Mouse (Mus musculus) heart, embryonic 14.5 days (tissue): ENCODE measurements around the gene Olfr807. TPM values are rescaled to one million over a fixed set of nuclear protein-coding genes. Genes with fewer than 3 reads are reported as not detected.

Experiments
- microRNA-seq: library from miRNA; unstranded; fragments of <30 nt; microRNA quantifications from one replicate; pipeline ENCODE4, GENCODE M21; 2016
- polyA plus RNA-seq: library from polyadenylated mRNA; unstranded; fragments of >200 nt; fragmentation: Nextera tagmentation; extraction: Ambion mirVana; gene quantifications from 2 replicates; pipeline ENCODE4 v1.2.1, GENCODE M21; 2014

Olfr807 gene
- polyA plus RNA-seq, 1 experiment from 2014 or later = not detected

Small RNA genes lying within 50 kb of the gene (microRNA-seq; reads per million reads assigned to microRNA genes)
- not detected for gene Gm24485

Other genes with a start within 250 kb of the Olfr807 start
- gene Olfr791, start 236.0 kb downstream of the Olfr807 start, polyA plus RNA-seq = not detected in 2 replicates
- gene Olfr792, start 218.6 kb downstream of the Olfr807 start, polyA plus RNA-seq = not detected in 2 replicates
- not detected in 2 replicates for gene Olfr794, start 190.1 kb downstream of the Olfr807 start, polyA plus RNA-seq
- gene Olfr796, start 145.2 kb downstream of the Olfr807 start, polyA plus RNA-seq = not detected in 2 replicates
- gene Olfr798, start 129.9 kb downstream of the Olfr807 start, polyA plus RNA-seq = not detected in 2 replicates
- gene Olfr799, start 120.3 kb downstream of the Olfr807 start, polyA plus RNA-seq = not detected in 2 replicates
- not detected in 2 replicates for gene Olfr800, start 100.1 kb downstream of the Olfr807 start, polyA plus RNA-seq
- not detected in 2 replicates for gene Olfr801, start 83.9 kb downstream of the Olfr807 start, polyA plus RNA-seq
- gene Olfr802, start 69.6 kb downstream of the Olfr807 start, polyA plus RNA-seq = not detected in 2 replicates
- not detected in 2 replicates for gene Olfr803, start 63.5 kb downstream of the Olfr807 start, polyA plus RNA-seq
- not detected in 2 replicates for gene Olfr804, start 54.6 kb downstream of the Olfr807 start, polyA plus RNA-seq
- gene Olfr805, start 28.4 kb downstream of the Olfr807 start, polyA plus RNA-seq = not detected in 2 replicates
- not detected in 2 replicates for gene Olfr806, start 15.9 kb downstream of the Olfr807 start, polyA plus RNA-seq
- gene Olfr808, start 7.7 kb upstream of the Olfr807 start, polyA plus RNA-seq = not detected in 2 replicates
- not detected in 2 replicates for gene Olfr809, start 16.8 kb upstream of the Olfr807 start, polyA plus RNA-seq
- gene Olfr810, start 37.1 kb upstream of the Olfr807 start, polyA plus RNA-seq = not detected in 2 replicates
- gene Olfr811, start 46.6 kb upstream of the Olfr807 start, polyA plus RNA-seq = not detected in 2 replicates
- gene Olfr812, start 88.3 kb upstream of the Olfr807 start, polyA plus RNA-seq = not detected in 2 replicates
- gene Olfr813, start 97.6 kb upstream of the Olfr807 start, polyA plus RNA-seq = not detected in 2 replicates
- gene Olfr814, start 122.1 kb upstream of the Olfr807 start, polyA plus RNA-seq = not detected in 2 replicates
- not detected in 2 replicates for gene Olfr815, start 148.1 kb upstream of the Olfr807 start, polyA plus RNA-seq
- gene Olfr816, start 157.8 kb upstream of the Olfr807 start, polyA plus RNA-seq = not detected in 2 replicates
- gene Olfr818, start 191.3 kb upstream of the Olfr807 start, polyA plus RNA-seq = not detected in 2 replicates
- gene Olfr819, start 209.5 kb upstream of the Olfr807 start, polyA plus RNA-seq = not detected in 2 replicates
- gene Olfr247, start 218.3 kb upstream of the Olfr807 start, polyA plus RNA-seq = not detected in 2 replicates
- not detected in 2 replicates for gene Gm10310, start 227.3 kb upstream of the Olfr807 start, polyA plus RNA-seq